Mouse (Mus musculus): ENCODE measurements around the gene Cks1b. TPM values are rescaled to one million over a fixed set of nuclear protein-coding genes. Genes with fewer than 3 reads are reported as not detected.

The Cks1b gene
- total and polyA plus RNA-seq, 2 experiments from 2014 or later: 43.6 to 103 TPM

- peaks cover 14% of the 10 kb centered on the region for H3K36me3 ChIP-seq (ENCODE audit: insufficient read depth, low read length)
- DNase-seq (ENCODE audit: low spot score) (no peak), ATAC-seq (no peak)
- peaks cover under 1% of the 10 kb centered on the region; the same call in 1 of the 2 replicates for H3K4me1 ChIP-seq (ENCODE audit: insufficient read depth, low read length)
- 93% methylated on average over 7 of the region's 7 CpGs for WGBS
- no peak overlapping the region for H3K9ac ChIP-seq (replicated peaks; ENCODE audit: low read length)
- H3K4me3 ChIP-seq (ENCODE audit: low read length): no peak overlapping the region
- no peak for TF ChIP-seq CTCF (IDR thresholded peaks at IDR 0.05; ENCODE audit: low read depth)
- no peak overlapping the region for H3K4me2 ChIP-seq (ENCODE audit: low read depth, low read length)
- no peaks in the 10 kb centered on the region for H3K9me3 ChIP-seq (ENCODE audit: low read length)
- no peaks in the 10 kb centered on the region for H3K27me3 ChIP-seq (ENCODE audit: insufficient read depth, low read length)
- no peak overlapping the region for H3K27ac ChIP-seq
These were observed 16.9 kb downstream of the Cks1b start for GRCm38 (mm10) chr3:89401329-89401728.

GRCm38 (mm10) chr3:89396654-89397005 lies 21.6 kb downstream of the Cks1b start:
- TF ChIP-seq CTCF (IDR thresholded peaks at IDR 0.05; ENCODE audit: low read depth): no peak
- Histone ChIP-seq H3K27me3 (ENCODE audit: insufficient read depth, low read length) (no peaks in the 10 kb centered on the region), H3K4me2 (ENCODE audit: low read depth, low read length) (peak overlapping the region; percentile 100), H3K9ac (replicated peaks; ENCODE audit: low read length) (peak overlapping the region; percentile 37; the same call in 1 of the 2 replicates), H3K36me3 (ENCODE audit: insufficient read depth, low read length) (no peaks in the 10 kb centered on the region), H3K27ac (no peak overlapping the region), H3K9me3 (ENCODE audit: low read length) (no peaks in the 10 kb centered on the region), H3K4me3 (ENCODE audit: low read length) (peak overlapping the region; percentile 48), H3K4me1 (ENCODE audit: insufficient read depth, low read length) (peaks cover 30% of the 10 kb centered on the region)
- no peak for DNase-seq (ENCODE audit: low spot score)
- no peak for ATAC-seq
- under 1% methylated on average over 4 of the region's 4 CpGs for WGBS

GRCm38 (mm10) chr3:89395806-89396653 lies 22.2 kb downstream of the Cks1b start:
- no peaks in the 10 kb centered on the region for H3K9me3 ChIP-seq (ENCODE audit: low read length)
- peak overlapping the region; percentile 37; the same call in 1 of the 2 replicates for H3K9ac ChIP-seq (replicated peaks; ENCODE audit: low read length)
- H3K4me1 ChIP-seq (ENCODE audit: insufficient read depth, low read length): peaks cover 35% of the 10 kb centered on the region
- WGBS: under 1% methylated on average over 41 of the region's 44 CpGs
- ATAC-seq: no peak
- TF ChIP-seq CTCF (IDR thresholded peaks at IDR 0.05; ENCODE audit: low read depth): peak; percentile 91
- H3K27ac ChIP-seq: no peak overlapping the region
- no peaks in the 10 kb centered on the region for H3K27me3 ChIP-seq (ENCODE audit: insufficient read depth, low read length)
- DNase-seq (ENCODE audit: low spot score): peak; percentile 82
- peak overlapping the region; percentile 48 for H3K4me3 ChIP-seq (ENCODE audit: low read length)
- H3K36me3 ChIP-seq (ENCODE audit: insufficient read depth, low read length): no peaks in the 10 kb centered on the region
- H3K4me2 ChIP-seq (ENCODE audit: low read depth, low read length): peak overlapping the region; percentile 100

- 2% methylated on average over 10 of the region's 10 CpGs for WGBS
- Histone ChIP-seq H3K9me3 (ENCODE audit: low read length) (no peaks in the 10 kb centered on the region), H3K9ac (replicated peaks; ENCODE audit: low read length) (no peak overlapping the region), H3K36me3 (ENCODE audit: insufficient read depth, low read length) (no peaks in the 10 kb centered on the region), H3K4me3 (ENCODE audit: low read length) (peak overlapping the region; percentile 48), H3K4me2 (ENCODE audit: low read depth, low read length) (peak overlapping the region; percentile 100), H3K4me1 (ENCODE audit: insufficient read depth, low read length) (peaks cover 41% of the 10 kb centered on the region), H3K27ac (no peak overlapping the region), H3K27me3 (ENCODE audit: insufficient read depth, low read length) (no peaks in the 10 kb centered on the region)
- DNase-seq (ENCODE audit: low spot score): no peak
- TF ChIP-seq CTCF (IDR thresholded peaks at IDR 0.05; ENCODE audit: low read depth): no peak
- no peak for ATAC-seq
These were observed 22.8 kb downstream of the Cks1b start for GRCm38 (mm10) chr3:89395419-89395805.

GRCm38 (mm10) chr3:89394894-89395256 lies 23.3 kb downstream of the Cks1b start:
- Histone ChIP-seq H3K4me3 (ENCODE audit: low read length) (peak overlapping the region; percentile 48), H3K27me3 (ENCODE audit: insufficient read depth, low read length) (no peaks in the 10 kb centered on the region), H3K4me2 (ENCODE audit: low read depth, low read length) (peak overlapping the region; percentile 100), H3K9ac (replicated peaks; ENCODE audit: low read length) (peak overlapping the region; percentile 47; the same call in 1 of the 2 replicates), H3K36me3 (ENCODE audit: insufficient read depth, low read length) (no peaks in the 10 kb centered on the region), H3K4me1 (ENCODE audit: insufficient read depth, low read length) (peaks cover 41% of the 10 kb centered on the region), H3K27ac (peak overlapping the region; percentile 77; the same call in 1 of the 2 replicates), H3K9me3 (ENCODE audit: low read length) (no peaks in the 10 kb centered on the region)
- DNase-seq (ENCODE audit: low spot score): peak; percentile 89
- TF ChIP-seq CTCF (IDR thresholded peaks at IDR 0.05; ENCODE audit: low read depth): no peak
- ATAC-seq: peak; percentile 35
- 0% methylated on average over 12 of the region's 12 CpGs for WGBS

- Histone ChIP-seq H3K4me3 (ENCODE audit: low read length) (peak within 1 kb of the TSS; percentile 48), H3K27me3 (ENCODE audit: insufficient read depth, low read length) (no peaks in the 10 kb centered on the region), H3K9me3 (ENCODE audit: low read length) (no peaks in the 10 kb centered on the region), H3K36me3 (ENCODE audit: insufficient read depth, low read length) (no peaks in the 10 kb centered on the region), H3K9ac (replicated peaks; ENCODE audit: low read length) (peak within 1 kb of the TSS; percentile 47), H3K27ac (peak within 1 kb of the TSS; percentile 77; the same call in 1 of the 2 replicates), H3K4me2 (ENCODE audit: low read depth, low read length) (peak within 1 kb of the TSS; percentile 100), H3K4me1 (ENCODE audit: insufficient read depth, low read length) (peaks cover 41% of the 10 kb centered on the region)
- 0% methylated on average over 40 of the region's 42 CpGs for WGBS
- DNase-seq (ENCODE audit: low spot score) (peak; percentile 70), ATAC-seq (peak; percentile 46)
- TF ChIP-seq CTCF (IDR thresholded peaks at IDR 0.05; ENCODE audit: low read depth): peak; percentile 42
These were observed 23.9 kb downstream of the Cks1b start, which contains the start of gene Zbtb7b for GRCm38 (mm10) chr3:89394006-89394893. Gene Zbtb7b, minus strand, starts transcription at chr3:89394776.
